Mouse (Mus musculus): ENCODE results near the gene Creg1. TPM values are rescaled to one million over a fixed set of nuclear protein-coding genes. Genes with fewer than 3 reads are reported as not detected.

The Creg1 gene
- 921 and 924 TPM in 2 replicates for total RNA-seq (2015; ENCODE audit: low replicate concordance)
- 849 and 890 TPM in 2 replicates for total RNA-seq (2017; ENCODE audit: low replicate concordance)

DNA sequence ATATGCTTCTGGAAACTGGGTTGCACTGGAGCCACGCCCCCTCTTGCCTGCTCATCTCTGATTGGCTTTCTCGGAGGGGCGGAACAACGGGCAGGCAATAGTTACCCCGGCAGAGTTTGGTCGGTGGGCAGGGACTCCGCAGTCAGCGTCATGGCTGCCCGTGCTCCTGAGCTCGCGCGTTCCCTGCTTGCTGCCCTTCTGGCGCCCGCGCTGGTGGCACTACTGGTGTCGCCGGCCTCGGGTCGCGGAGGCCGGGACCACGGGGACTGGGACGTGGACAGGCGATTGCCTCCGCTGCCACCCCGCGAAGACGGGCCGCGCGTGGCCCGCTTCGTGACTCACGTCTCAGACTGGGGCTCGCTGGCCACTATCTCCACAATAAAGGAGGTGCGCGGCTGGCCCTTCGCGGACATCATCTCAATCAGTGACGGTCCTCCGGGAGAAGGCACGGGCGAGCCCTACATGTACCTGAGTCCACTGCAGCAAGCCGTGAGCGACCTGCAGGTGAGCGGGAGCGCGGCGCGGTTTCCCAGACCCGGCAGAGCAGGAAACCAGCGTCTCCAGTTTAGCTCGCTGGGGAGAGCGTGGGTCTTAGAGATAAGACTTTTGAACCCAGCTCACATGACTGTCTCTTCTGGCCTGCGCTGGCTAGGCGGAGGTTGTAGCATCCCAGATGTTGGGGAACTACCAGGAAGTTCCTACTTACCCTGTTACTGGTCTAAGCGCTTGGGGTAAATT is at the start of gene Creg1:
Creg1 (plus strand) TSS at position 112 of the 738 bp plus-strand sequence.
- peak; percentile 80 for ATAC-seq (replicated peaks; ENCODE audit: low FRiP score, poor library complexity, severe bottlenecking)

GRCm38 (mm10) chr1:165713798-165714197 is 49.7 kb upstream of the Creg1 start:
- no peak for ATAC-seq (replicated peaks; ENCODE audit: low FRiP score, poor library complexity, severe bottlenecking)

DNA sequence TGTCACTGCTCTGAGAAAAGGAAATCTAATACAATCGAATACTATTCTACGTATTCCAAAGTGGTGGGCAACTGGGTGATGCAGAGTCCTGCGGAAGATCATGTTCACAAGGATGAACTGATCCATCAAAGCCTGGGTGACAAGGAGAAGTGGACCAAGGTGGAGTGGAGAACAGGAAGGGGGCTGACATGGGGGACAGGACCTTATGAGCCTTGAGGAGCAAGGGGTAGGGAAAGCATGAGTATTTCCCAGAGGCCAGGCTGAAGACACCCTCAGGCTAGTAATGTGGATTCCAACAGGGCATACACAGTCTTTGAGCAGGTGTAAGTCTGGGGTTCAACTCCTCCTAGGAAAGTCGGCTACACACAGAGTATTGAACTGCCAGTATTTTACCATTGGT is 47.1 kb upstream of the Creg1 start:
- no peak for ATAC-seq (replicated peaks; ENCODE audit: low FRiP score, poor library complexity, severe bottlenecking)

- ATAC-seq (replicated peaks; ENCODE audit: low FRiP score, poor library complexity, severe bottlenecking), result no peak
Measured at GRCm38 (mm10) chr1:165717711-165718542, 45.6 kb upstream of the Creg1 start.

GRCm38 (mm10) chr1:165718543-165719105 is 44.9 kb upstream of the Creg1 start:
- no peak for ATAC-seq (replicated peaks; ENCODE audit: low FRiP score, poor library complexity, severe bottlenecking)

GRCm38 (mm10) chr1:165722531-165723123 is 40.9 kb upstream of the Creg1 start:
- no peak for ATAC-seq (replicated peaks; ENCODE audit: low FRiP score, poor library complexity, severe bottlenecking)

DNA sequence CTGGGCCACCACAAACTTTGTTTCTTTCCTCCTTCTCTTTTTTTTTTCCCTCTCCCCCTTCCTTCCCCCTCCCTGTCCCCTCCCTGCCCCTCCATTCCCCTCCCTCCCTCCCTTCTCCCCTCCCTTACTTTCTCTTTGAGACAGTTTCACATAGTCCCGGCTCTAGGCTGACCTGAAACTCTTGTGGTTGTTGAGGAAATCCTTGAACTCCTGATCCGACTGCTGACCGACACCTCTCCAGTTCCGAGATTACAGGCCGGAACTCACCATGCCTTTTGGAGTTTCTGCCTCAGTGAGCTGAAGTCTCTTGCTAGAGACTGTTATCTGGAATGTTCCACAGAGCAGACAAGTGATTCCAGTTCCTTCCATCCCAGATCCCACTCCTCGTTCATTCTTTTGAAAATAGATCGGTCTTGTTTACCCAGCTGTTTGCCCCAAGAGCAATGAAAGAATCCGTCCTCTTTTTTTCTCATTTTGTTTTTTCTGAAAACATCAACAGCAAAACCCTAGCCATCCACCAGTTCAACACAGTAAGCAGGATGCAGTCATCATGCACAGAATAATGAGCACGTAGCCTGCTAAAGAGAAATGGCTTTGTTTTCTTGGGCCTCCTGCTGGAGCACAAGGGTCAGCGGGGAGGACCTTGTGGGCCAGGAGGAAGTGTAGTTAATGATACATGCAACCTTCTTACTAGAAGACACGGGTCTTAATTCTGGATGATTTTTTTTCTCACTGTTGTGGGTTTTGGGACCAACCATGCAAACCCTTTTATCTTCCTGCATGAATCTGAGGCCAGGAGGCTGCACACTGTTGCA is 39.1 kb upstream of the Creg1 start:
- no peak for ATAC-seq (replicated peaks; ENCODE audit: low FRiP score, poor library complexity, severe bottlenecking)

- ATAC-seq (replicated peaks; ENCODE audit: low FRiP score, poor library complexity, severe bottlenecking), result no peak
Measured at GRCm38 (mm10) chr1:165725039-165725644, 38.4 kb upstream of the Creg1 start.

DNA sequence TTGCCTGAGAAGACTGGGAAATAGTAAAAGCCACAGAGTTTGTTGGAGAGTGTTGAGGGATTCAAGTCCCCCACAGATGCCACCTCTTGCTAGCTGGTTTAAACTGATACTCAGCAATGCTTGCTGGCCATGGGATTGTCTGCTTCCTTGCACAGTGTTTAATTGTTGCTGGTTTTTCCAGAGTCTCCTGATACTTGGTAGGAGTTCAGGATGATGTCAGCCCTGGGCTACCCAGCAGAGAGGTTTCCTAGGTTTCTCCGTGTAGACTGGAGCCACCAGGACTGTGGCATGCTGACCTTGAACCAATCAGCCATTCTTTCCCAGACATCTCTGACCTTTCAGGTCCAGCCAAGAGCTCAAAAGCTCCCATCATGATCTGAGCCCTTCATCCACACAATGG is 36.6 kb upstream of the Creg1 start:
- ATAC-seq (replicated peaks; ENCODE audit: low FRiP score, poor library complexity, severe bottlenecking), result no peak

- no peak for ATAC-seq (replicated peaks; ENCODE audit: low FRiP score, poor library complexity, severe bottlenecking)
Measured at GRCm38 (mm10) chr1:165728057-165728639, 35.4 kb upstream of the Creg1 start.

DNA sequence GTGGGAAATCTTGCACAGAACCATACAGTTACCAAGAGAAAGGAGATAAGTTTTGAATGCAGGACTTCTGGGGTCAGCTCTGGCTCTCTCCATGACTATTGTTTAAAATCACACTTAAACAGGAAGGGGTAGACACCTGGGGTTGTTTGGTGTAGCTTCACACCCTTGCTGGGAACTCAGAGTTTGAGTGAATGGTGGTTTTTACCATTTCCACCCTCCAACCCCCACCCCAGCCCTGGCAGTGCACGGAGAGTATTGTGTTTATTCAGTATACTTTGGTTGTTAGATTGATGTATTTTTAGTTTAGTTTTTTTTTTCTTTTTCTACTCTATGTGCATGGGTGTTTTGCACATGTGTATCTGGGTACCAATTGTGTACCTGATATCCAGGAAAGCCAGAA is 33.4 kb upstream of the Creg1 start:
- ATAC-seq (replicated peaks; ENCODE audit: low FRiP score, poor library complexity, severe bottlenecking), result no peak

DNA sequence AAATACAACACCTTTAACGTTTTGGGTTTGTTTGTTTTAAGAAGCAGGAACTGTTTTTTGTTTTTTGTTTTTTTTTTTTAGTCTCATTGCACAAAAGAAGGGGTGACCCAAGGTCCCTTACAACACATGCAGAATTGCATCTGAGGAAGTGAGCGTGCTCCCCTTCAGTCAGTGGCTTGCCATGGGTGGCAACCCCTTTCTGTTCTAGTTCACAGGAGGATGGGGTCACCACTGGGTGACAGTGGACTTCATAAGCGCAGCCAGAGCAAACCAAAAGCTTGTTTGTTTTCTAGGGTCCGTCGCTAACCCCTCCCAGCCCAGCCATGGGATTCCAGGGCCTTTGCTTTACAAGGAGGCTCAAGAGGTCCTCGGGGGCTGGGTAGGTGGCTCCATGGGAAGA is 32.0 kb upstream of the Creg1 start:
- ATAC-seq (replicated peaks; ENCODE audit: low FRiP score, poor library complexity, severe bottlenecking), result no peak

DNA sequence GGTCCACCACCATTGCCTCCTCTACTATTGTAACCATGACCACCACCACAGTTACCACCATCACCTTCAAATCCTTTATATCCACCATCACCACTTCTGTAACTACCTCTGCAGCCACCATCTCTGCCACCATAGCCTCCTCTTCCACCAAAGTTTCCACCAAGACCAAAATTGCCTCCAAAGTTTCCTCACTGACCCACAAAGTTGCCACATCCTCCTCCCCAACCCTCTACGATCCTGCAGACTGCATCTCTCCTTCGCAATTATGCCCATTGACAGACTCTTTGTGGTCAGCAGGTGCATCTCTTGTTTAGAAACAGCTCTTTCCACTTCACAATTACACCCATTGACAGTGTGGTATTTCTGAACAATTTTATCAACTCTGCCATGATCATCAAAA is 28.7 kb upstream of the Creg1 start:
- ATAC-seq (replicated peaks; ENCODE audit: low FRiP score, poor library complexity, severe bottlenecking), result no peak

DNA sequence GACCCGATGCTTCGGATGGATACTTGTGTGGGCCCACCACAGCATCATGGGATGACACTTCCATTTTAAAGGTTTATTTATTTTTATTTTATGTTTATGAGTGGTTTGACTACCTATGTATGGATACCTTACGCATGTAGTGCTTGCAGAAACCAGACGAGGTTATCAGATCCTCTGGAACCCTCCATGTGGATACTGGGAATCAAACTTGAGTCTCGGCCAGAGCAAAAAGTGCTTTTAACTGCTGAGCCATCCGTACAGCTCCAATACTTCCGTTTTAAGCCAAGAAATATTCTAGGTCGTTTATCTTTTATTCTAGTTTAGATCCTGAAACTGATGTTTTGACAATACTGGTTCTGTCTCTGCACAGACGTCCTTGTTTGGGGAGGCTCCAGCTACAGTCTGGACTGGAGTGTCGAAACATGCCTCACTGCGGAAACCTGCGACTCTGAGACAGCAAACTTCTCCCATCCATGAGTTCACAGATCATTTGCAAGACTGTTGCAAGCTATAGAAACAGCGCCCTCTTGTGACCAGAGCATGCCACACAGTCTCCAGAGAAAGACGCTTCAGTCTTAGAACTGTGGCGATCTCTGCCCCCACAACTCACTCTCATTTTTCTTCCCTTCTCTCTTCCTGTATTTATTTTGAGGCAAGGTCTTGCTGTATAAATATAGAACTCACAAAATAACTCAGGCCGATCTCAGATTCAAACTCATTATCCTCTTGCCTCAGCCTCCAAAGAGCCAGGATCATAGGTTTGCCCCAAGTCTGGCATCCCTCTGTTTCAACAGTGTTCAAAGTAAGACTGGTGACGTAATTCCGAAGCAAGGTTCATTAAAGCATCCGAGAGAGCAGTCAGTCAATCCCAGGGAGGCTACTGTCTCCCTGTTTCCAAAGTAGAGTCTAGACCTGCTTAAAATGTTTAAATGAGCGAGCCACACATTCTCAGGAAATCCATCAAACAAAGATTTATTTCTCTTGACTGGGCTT is 27.4 kb upstream of the Creg1 start:
- ATAC-seq (replicated peaks; ENCODE audit: low FRiP score, poor library complexity, severe bottlenecking), result peak; percentile 93

DNA sequence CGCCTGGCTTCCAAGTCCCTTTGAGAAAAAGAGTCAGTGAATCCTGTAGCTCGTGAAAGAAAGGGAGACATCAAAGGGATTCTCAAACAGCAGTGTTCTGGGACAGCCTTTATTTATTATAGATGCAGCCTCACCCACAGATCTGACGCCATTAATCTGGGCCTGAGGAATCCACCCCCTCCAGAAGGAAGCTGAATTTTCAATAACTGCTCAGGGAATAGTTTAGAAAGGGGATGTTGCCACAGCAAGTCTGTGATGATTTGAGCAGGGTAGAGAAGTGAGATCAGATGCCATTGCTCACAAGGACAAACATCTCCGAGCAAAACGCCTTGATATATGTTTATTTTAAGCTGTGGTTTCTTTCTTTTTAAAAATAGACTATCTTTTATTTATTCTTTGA is 26.1 kb upstream of the Creg1 start:
- ATAC-seq (replicated peaks; ENCODE audit: low FRiP score, poor library complexity, severe bottlenecking), result no peak

- no peak for ATAC-seq (replicated peaks; ENCODE audit: low FRiP score, poor library complexity, severe bottlenecking)
Measured at GRCm38 (mm10) chr1:165737867-165738266, 25.7 kb upstream of the Creg1 start.

DNA sequence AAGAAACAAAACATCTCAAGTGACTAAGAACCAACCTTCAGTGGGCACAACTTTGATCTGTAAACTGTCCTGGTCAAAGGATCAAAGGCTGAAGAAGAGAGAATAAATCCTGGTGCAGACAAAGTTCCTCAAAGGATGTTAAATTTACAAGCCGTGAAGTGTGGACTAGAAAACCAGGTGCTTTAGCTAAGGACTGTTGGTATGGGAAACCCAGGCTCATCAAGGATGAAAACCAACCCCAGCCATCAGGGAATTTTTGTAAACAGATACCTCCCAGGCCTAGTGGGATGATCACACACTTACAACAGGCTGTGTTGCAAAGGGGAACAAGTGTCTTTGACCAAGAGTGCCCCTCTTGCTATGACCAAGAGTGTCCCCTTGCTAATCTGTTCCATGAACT is 24.6 kb upstream of the Creg1 start:
- no peak for ATAC-seq (replicated peaks; ENCODE audit: low FRiP score, poor library complexity, severe bottlenecking)

GRCm38 (mm10) chr1:165741989-165742388 is 21.6 kb upstream of the Creg1 start:
- no peak for ATAC-seq (replicated peaks; ENCODE audit: low FRiP score, poor library complexity, severe bottlenecking)
